Mouse (Mus musculus) MN1 (cell line): Measurements from ENCODE around the gene Rnf115.
"Not testable (repeated sequence)": the region's sequence is repeated elsewhere in the genome, so short reads cannot be mapped to it uniquely, and the experiment has no call there.

Experiments used
- DNase-seq: peaks from one replicate; pipeline ENCODE4 v3.0.0-alpha.2; 2016; ENCODE audit warnings: low spot score

Rnf115 gene

GRCm38 (mm10) chr3:96707903-96708683 is 19.4 kb upstream of the Rnf115 start, which contains the start of gene Nudt17:
Gene Nudt17 (minus strand): TSS chr3:96708562.
- DNase-seq, result peak; percentile 85

- no peak for DNase-seq
Observed at GRCm38 (mm10) chr3:96708684-96709064, 18.8 kb upstream of the Rnf115 start.

GRCm38 (mm10) chr3:96714286-96714685 is 13.2 kb upstream of the Rnf115 start:
- no peak for DNase-seq

- no peak for DNase-seq
Observed at GRCm38 (mm10) chr3:96715854-96716253, 11.6 kb upstream of the Rnf115 start.

- peak; percentile 23 for DNase-seq
Observed at GRCm38 (mm10) chr3:96719173-96719572, 8.3 kb upstream of the Rnf115 start.

- DNase-seq, result peak; percentile 52
Observed at GRCm38 (mm10) chr3:96727828-96728633, 567 bp downstream of the Rnf115 start.

GRCm38 (mm10) chr3:96728634-96729402 is 1.4 kb downstream of the Rnf115 start:
- peak; percentile 26 for DNase-seq

- DNase-seq, result peak; percentile 70
Observed at GRCm38 (mm10) chr3:96729403-96729784, 1.9 kb downstream of the Rnf115 start.

GRCm38 (mm10) chr3:96730785-96731184 is 3.3 kb downstream of the Rnf115 start:
- no peak for DNase-seq

GRCm38 (mm10) chr3:96733984-96734383 is 6.5 kb downstream of the Rnf115 start:
- DNase-seq, result no peak

- no peak for DNase-seq
Observed at GRCm38 (mm10) chr3:96735200-96735599, 7.7 kb downstream of the Rnf115 start.

GRCm38 (mm10) chr3:96737013-96737740 is 9.7 kb downstream of the Rnf115 start:
- DNase-seq, result no peak

GRCm38 (mm10) chr3:96737995-96738394 is 10.5 kb downstream of the Rnf115 start:
- DNase-seq, result peak; percentile 46

- DNase-seq, result not testable (repeated sequence)
Observed at GRCm38 (mm10) chr3:96740279-96740678, 12.8 kb downstream of the Rnf115 start.

GRCm38 (mm10) chr3:96744348-96744747 is 16.9 kb downstream of the Rnf115 start:
- DNase-seq, result no peak

GRCm38 (mm10) chr3:96746829-96747228 is 19.4 kb downstream of the Rnf115 start:
- no peak for DNase-seq

- no peak for DNase-seq
Observed at GRCm38 (mm10) chr3:96755935-96756334, 28.5 kb downstream of the Rnf115 start.

GRCm38 (mm10) chr3:96757691-96758090 is 30.2 kb downstream of the Rnf115 start:
- no peak for DNase-seq

- DNase-seq, result no peak
Observed at GRCm38 (mm10) chr3:96759695-96760094, 32.2 kb downstream of the Rnf115 start.

GRCm38 (mm10) chr3:96764528-96764927 is 37.1 kb downstream of the Rnf115 start:
- peak; percentile 45 for DNase-seq

- no peak for DNase-seq
Observed at GRCm38 (mm10) chr3:96769971-96770370, 42.5 kb downstream of the Rnf115 start.

- DNase-seq, result no peak
Observed at GRCm38 (mm10) chr3:96772949-96773348, 45.5 kb downstream of the Rnf115 start.
